Mouse (Mus musculus) adrenal gland, adult (tissue): ENCODE data around the gene Fam240a.

Source experiments
- DNase-seq, 2 experiments: peaks; one replicate each; pipeline ENCODE4 v3.0.0; 2022 to 2023; ENCODE audit warnings: low spot score in 1 of 2; ENCODE audit not compliant: inconsistent age in 2 of 2

Gene Fam240a

GRCm38 (mm10) chr9:110895994-110896393 is 20.7 kb downstream of the Fam240a start:
- no peak for DNase-seq

DNA sequence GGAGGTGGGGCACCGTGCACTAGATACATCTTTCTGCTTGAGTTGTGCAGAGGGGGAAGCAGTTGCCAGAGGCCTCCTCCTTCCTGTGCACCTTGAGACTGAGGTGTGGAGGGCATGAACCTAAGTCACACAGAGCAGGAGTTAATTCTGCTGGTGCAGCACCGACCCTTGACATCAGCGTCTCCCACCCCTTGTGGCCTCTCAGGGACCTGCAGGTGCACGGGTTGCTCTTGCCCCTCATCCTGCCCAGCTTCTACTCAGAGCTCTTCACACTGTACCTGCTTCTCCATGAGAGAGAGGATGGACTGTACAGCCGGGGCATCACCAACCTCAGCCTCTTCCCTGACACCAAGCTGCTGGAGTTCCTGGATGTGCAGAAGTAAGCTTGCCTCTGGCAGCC is 21.2 kb downstream of the Fam240a start:
- no peak for DNase-seq

DNA sequence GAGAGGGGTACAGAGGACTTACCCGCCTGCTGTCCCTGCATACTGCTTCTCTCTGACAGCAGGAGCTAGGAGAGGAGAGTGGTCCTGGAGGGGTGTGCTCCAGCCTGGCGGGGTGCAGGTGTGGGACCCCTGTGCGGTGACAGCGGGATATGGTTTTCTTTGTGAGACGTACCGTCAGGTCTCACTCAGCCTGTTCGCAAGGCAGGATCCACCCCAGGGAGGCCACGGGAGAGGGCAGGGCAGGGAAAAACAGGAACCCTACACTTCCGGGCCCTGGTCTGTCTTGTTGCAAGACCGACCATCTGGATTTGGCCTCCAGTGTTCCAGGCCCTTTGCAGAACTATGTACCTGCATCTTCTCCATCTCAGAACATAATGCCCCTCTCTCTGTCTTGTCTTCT is 23.2 kb downstream of the Fam240a start:
- DNase-seq = no peak

DNA sequence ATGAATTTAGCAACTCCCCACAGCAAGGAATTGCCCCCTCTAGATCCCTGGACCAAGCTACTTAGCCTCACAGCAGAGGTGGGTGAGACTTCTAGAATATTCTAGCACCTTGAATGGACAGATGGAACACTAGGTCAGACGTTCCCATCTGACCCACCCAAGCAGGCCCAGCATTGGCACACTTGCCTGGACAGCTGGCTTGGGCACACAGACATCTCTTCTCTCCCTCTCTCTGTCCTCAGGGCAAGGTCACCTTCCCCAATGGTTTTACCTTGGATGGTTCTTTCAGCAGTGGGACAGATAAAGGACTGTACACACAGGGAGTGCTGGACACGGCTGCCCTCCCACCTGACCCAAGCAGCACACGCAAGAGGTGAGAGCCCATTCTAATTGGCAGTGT is 24.1 kb downstream of the Fam240a start:
- no peak for DNase-seq

GRCm38 (mm10) chr9:110891077-110891828 is 25.4 kb downstream of the Fam240a start:
- DNase-seq = peak in 1 of 2 experiments; percentile 52

DNA sequence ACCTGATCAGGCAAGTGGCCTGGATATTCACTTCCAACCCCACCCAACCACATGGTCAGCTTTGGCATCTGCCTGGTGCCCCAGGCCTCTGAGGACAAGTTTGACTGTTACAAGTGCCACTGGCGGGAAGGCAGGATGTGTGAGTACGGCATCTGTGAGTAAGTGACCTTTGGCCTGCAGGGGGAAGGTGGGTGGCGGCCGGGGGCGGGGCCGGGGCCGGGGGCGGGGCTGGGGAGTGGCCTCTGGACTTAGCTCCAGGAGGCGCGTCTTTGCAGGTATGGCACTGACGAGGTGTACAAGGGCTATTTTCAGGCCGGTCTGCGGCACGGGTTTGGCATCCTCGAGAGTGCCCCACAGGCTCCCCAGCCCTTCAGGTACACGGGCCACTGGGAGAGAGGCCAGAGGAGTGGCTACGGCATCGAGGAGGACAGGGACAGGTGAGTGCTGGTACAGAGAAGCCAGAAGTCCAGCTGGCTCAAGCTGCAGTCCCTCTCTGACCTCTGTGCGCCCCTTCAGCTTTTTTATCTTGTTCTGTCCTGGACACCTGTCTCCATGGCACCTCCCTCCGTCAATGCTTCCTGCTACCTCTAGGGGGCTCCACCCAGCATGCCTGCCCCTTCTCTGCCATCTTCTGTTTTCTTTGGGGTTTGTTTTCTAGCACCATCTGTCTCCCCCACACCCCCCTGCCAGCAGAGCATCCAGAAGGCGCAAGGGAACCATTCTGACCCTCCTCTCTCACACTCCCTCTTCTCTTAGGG is 26.5 kb downstream of the Fam240a start:
- no peak for DNase-seq

- no peak for DNase-seq
Observed at GRCm38 (mm10) chr9:110888935-110889334, 27.7 kb downstream of the Fam240a start.

DNA sequence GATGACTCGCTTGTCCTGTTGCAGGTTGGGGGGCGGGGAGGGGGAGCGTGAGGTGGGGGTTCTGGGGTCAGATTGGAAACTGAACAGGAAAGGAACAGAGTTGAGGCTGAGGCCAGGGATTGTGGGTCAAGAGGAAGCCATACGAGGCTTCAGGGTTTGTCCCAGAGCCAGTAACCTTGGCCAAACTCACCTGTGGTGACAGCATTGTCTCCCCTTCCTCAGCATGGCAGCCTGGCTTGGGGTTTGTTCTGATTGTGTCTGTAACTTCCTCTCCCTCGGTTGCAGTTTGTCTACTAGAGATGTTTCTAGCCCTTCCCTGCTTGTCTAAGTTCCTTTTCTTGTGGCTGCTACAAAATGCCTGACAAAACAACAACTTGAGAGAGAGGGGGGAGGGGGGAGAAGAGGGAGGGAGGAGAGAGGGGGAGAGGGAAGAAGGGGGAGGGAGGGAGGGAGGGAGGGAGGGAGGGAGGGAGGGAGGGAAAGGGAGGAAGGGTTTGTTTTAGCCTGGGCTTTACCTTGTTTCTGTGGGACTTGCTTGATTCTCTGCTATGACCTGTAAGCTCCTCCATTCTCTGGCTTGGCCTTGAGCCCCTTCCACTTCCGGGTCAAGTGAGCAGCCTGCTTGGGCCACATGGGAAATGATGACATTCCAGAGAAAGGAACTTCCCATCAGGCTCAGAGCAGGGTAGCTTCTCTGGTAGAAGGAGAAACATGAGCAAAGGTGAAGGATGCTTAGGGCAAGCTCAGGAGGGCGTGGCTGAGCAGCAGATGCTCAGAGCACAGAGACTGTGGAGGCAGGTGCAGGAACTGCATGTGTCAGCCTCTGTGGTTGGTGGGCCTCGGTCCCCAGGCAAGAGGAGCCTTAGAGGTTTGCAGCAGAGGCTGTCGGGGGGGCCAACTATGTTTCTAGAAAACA is 29.0 kb downstream of the Fam240a start:
- DNase-seq = no peak

DNA sequence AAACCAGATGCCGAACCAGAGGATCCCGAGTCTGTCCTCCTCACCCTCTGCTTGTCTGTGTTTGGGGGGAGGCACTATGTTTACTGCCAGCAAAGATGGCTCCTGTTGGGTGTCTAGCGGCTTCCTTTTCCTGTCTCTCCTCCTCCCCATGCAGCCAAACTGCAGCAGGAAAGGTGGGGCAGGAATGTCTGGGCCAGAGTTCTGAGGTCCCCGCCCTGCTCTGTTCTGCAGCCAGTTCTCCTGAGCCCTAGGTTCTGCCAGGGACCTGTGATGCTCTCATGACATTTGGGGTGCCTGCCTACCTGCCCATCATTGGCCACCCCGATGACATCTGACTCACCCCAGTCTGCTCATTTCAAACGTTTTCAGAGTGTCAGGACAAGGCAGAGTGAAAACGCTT is 34.7 kb downstream of the Fam240a start:
- DNase-seq = peak; percentile 47 to 56

GRCm38 (mm10) chr9:110880772-110881171 is 35.9 kb downstream of the Fam240a start:
- peak; percentile 65 to 83 for DNase-seq

- peak; percentile 91 to 93 for DNase-seq
Observed at GRCm38 (mm10) chr9:110879998-110880561, 36.6 kb downstream of the Fam240a start, which contains the start of gene Tmie. Gene Tmie, minus strand, starts transcription at chr9:110880113.

DNA sequence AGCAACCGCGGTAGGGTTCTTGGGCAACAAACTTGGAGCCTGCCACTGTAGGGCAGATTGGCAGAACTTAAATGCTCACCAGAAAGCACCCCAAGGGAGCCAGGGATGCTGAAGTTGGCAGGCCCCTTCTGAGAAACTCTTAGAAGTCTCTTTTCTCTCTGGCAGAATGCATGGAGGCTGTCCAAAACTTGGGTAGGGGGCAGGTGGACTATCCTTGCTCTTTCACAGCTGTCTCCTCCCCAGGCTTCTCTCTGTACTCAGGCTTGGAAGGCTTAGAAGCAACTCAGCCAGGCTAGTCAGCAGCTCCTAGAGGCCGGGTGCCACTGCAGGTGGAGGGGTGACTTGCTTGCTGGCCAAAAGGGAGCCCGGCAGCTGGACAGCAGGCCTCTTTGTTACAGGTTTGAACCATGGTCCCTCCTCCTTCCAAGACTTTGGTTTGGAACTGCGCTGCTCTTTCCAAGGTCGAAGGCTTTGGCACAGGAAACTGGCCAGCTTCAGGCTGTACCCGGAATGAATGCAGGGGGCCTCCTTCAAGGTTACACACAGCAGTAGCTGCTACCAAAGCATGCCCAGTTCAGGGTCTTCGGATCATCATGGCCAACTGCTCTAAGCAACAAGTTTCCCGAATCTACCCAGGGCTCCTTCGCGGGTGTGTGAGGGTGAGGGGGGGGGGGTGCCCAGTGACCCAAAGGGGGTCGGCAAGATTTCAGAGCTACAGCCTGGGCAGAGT is 37.3 kb downstream of the Fam240a start, which contains the start of gene Als2cl:
Als2cl (plus strand) TSS at position 680 of the 730 bp plus-strand sequence.
- DNase-seq = peak; percentile 79 to 85

DNA sequence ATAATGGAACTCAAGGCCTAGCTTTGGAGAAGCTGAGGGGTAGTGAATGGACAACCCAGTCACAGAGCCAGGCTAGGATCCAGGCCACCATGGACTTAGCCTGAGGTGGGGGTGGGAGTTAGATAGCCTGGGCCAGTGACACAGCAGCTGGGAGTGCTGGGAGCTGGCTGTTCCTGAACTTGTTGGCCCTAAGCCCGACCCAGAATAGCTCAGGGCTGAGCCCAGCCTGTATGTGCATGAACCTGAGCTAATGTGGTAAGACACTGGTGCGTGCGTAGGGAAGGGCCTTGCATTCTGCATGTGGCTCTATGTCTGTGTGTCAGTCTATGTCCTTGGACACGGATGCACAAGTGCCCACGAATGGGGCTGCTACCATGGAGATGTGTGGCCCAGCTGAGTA is 38.8 kb downstream of the Fam240a start:
- peak; percentile 80 to 83 for DNase-seq

- DNase-seq = peak in 1 of 2 experiments; percentile 70
Observed at GRCm38 (mm10) chr9:110877353-110877752, 39.3 kb downstream of the Fam240a start.

DNA sequence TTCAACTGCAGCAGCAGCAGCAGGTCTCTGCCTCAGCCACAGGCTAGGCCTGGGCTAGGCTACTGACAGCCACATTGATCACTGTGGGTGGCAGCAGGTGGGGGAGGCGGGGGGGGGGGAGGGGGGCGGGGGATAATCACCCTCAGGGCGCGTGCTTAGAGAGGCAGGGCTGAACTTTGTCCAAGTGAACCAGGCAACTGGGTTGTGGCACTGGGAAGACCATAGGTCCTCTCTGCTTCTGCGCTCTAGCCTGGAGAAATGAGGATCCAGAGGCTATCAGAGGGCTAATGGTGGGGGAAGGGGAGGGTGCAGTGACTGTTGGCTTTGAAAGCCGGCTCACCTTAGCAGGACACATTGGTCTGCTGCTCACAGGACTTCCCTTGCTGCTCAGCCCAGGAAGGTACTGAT is 41.4 kb downstream of the Fam240a start:
- DNase-seq = peak in 1 of 2 experiments; percentile 28

- DNase-seq = no peak
Observed at GRCm38 (mm10) chr9:110874660-110875191, 41.9 kb downstream of the Fam240a start.

GRCm38 (mm10) chr9:110873681-110874659 is 42.7 kb downstream of the Fam240a start:
- DNase-seq = peak; percentile 61 to 75

DNA sequence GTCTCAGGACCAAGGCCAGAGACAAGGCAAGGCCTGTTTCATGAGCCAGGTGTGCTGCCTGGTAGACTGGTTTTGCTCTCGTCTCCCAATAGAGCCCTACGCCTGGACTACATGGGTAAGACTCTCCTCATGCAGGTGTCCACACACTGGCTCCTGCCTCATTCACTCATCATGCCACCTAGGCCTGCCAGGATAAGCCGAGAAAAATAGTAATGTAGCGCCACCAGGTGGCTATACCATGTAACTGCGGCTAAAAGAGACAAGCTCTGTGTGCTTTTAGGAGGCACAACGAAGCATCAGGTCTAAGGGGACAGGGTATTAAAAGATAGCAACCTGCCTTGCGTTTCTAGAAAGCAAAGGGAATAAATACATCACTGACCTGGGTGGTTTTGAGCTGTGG is 45.6 kb downstream of the Fam240a start:
- DNase-seq = peak; percentile 58 to 89
